ENCODE assay signal across 15 mouse cellular contexts in the genomic region with DNA sequence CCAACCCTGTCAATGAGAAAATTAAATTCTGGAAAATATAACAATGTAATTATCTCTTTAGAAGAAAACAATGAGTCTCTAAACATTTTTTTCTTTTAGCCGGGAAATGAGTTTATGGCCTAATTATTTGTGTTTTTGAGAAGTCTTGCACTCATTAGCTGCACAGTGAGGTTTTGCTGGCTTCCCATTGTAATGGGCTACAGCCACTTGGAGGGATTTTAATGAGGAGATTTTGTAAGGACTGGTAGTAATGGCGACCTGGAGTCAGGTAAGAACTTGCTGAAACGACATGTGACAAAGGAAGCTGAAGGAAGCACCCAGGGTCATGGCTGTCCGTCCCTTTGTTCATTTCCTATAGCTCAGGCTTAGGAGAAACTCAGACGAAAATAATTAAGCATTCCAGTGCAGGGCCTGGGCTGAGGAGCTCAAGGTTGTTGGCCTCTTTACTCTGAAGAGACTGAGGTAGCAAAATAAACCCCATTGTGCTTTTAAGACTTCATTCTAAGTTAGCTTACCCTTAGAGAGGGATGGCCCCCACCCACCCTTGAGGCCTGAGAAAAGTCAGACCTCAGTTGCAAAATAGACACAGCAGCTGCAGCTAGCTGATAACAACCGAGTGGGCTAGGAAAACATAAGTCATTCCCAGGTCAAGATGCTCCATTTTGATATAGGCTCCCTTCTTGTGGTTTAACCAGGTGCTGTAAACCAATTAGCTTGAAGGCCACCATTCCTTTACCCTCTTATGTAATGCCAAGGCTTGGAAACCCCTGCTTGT.
A peak's percentile ranks its signal among the peaks of the same experiment; 100 is the strongest.
DNase-seq lines count a peak whose midpoint lies in the region; ATAC-seq and TF ChIP-seq lines count a peak whose summit lies in the region.
"Had no signal": no experiment of that assay in that cellular context is flagged by ENCODE, and none has a peak within 500 bp of the region (broad histone marks: within the 10 kb centered on the region; RNA-seq: fewer than 3 reads in every experiment).

No protein-coding gene starts in this region.

- no peak overlapping the region for H3K27ac ChIP-seq in intestine, embryonic 16.5 days (ENCODE audit: low read length)
- no peak overlapping the region for H3K27ac ChIP-seq in intestine, postnatal 0 days (ENCODE audit: low read depth, low read length)
- peak overlapping the region; percentile 93 for H3K27ac ChIP-seq in liver, embryonic 14.5 days
- H3K27ac ChIP-seq: heart, embryonic 15.5 days; limb, embryonic 15.5 days; neural tube, embryonic 13.5 days had no signal

- H3K27me3 ChIP-seq in intestine, embryonic 16.5 days (replicated peaks; ENCODE audit: control insufficient read depth, insufficient read depth, low read length): no peaks in the 10 kb centered on the region
- no peaks in the 10 kb centered on the region for H3K27me3 ChIP-seq in intestine, postnatal 0 days (replicated peaks; ENCODE audit: control insufficient read depth, insufficient read depth, low read length)
- no peaks in the 10 kb centered on the region for H3K27me3 ChIP-seq in liver, embryonic 14.5 days (ENCODE audit: control insufficient read depth, insufficient read depth, low read length)
- H3K27me3 ChIP-seq: heart, embryonic 15.5 days; limb, embryonic 15.5 days; neural tube, embryonic 13.5 days had no signal

- peak; percentile 99 for TF ChIP-seq EP300 in liver, embryonic 14.5 days (IDR thresholded peaks at IDR 0.05; ENCODE audit: low read depth)

- intact Hi-C loops in left cerebral cortex, postnatal 4 days (cut with DNase I): no loop called here

- peak; percentile 1 for DNase-seq in embryo, embryonic 11.5 days (ENCODE audit: low read depth, low spot score)
- no peak for DNase-seq in embryo, embryonic 11 days
- peak; percentile 25 for DNase-seq in Muller cell, postnatal 12 days (ENCODE audit: inconsistent ontology term)
- DNase-seq in liver, embryonic 14.5 days (ENCODE audit: low read depth in 3 of 3, low spot score in 3 of 3): peak; percentile 83 to 92 (median 90)
- no peak for DNase-seq in left cerebral cortex, postnatal 4 days
- no peak for DNase-seq in spleen, adult 18-20 months
- DNase-seq: adrenal gland, postnatal 36 days; cerebellum, adult 8-10 months; kidney, adult 9 months; right cerebral cortex, postnatal 4 days had no signal

- no peak overlapping the region for H3K4me3 ChIP-seq in intestine, embryonic 16.5 days (ENCODE audit: low read length)
- H3K4me3 ChIP-seq in intestine, postnatal 0 days (ENCODE audit: low read depth, low read length): no peak overlapping the region
- H3K4me3 ChIP-seq in liver, embryonic 14.5 days (ENCODE audit: insufficient read depth in 1 of 2, low read depth in 2 of 2, low read length in 2 of 2): no peak overlapping the region
- H3K4me3 ChIP-seq: heart, embryonic 15.5 days; limb, embryonic 15.5 days; neural tube, embryonic 13.5 days had no signal

- no peaks in the 10 kb centered on the region for H3K4me1 ChIP-seq in intestine, embryonic 16.5 days (ENCODE audit: control insufficient read depth, insufficient read depth, low read length)
- no peaks in the 10 kb centered on the region for H3K4me1 ChIP-seq in intestine, postnatal 0 days (replicated peaks; ENCODE audit: control insufficient read depth, insufficient read depth, low read length)
- peaks cover 36 to 39% of the 10 kb centered on the region in 2 experiments for H3K4me1 ChIP-seq in liver, embryonic 14.5 days (replicated peaks; ENCODE audit: control insufficient read depth in 2 of 2, insufficient read depth in 2 of 2, low read length in 1 of 2)
- H3K4me1 ChIP-seq: limb, embryonic 15.5 days; neural tube, embryonic 13.5 days had no signal

- WGBS in intestine, embryonic 16.5 days: 59% methylated on average over 6 of the region's 6 CpGs
- 57% methylated on average over 6 of the region's 6 CpGs for WGBS in intestine, postnatal 0 days
- WGBS in liver, embryonic 14.5 days (ENCODE audit: insufficient replicate concordance): 23% methylated on average over 6 of the region's 6 CpGs

- TF ChIP-seq CTCF in intestine, postnatal 0 days (IDR thresholded peaks at IDR 0.05; ENCODE audit: low read depth): no peak
- no peak for TF ChIP-seq CTCF in liver, embryonic 14.5 days (IDR thresholded peaks at IDR 0.05; ENCODE audit: low read depth)

- H3K9ac ChIP-seq in intestine, embryonic 16.5 days (ENCODE audit: low read depth, low read length): no peak overlapping the region
- no peak overlapping the region for H3K9ac ChIP-seq in intestine, postnatal 0 days (ENCODE audit: low read depth, low read length)
- H3K9ac ChIP-seq in liver, embryonic 14.5 days (replicated peaks): peak overlapping the region; percentile 58
- H3K9ac ChIP-seq: heart, embryonic 15.5 days; limb, embryonic 15.5 days; neural tube, embryonic 13.5 days had no signal

- H3K4me2 ChIP-seq in intestine, embryonic 16.5 days (ENCODE audit: low read depth, low read length): no peak overlapping the region
- H3K4me2 ChIP-seq in intestine, postnatal 0 days (replicated peaks; ENCODE audit: low read depth): no peak overlapping the region
- H3K4me2 ChIP-seq in liver, embryonic 14.5 days (ENCODE audit: low read depth): peak overlapping the region; percentile 55
- H3K4me2 ChIP-seq: heart, embryonic 15.5 days; limb, embryonic 15.5 days; neural tube, embryonic 13.5 days had no signal

- no peaks in the 10 kb centered on the region for H3K36me3 ChIP-seq in intestine, embryonic 16.5 days (ENCODE audit: control insufficient read depth, insufficient read depth, low read length)
- H3K36me3 ChIP-seq in intestine, postnatal 0 days (ENCODE audit: control insufficient read depth, insufficient read depth): no peaks in the 10 kb centered on the region
- no peaks in the 10 kb centered on the region for H3K36me3 ChIP-seq in liver, embryonic 14.5 days (replicated peaks; ENCODE audit: control insufficient read depth, insufficient read depth, low read depth)
- H3K36me3 ChIP-seq: limb, embryonic 15.5 days; neural tube, embryonic 13.5 days had no signal

- peak; percentile 58 for ATAC-seq in intestine, embryonic 16.5 days
- ATAC-seq in intestine, postnatal 0 days: no peak
- ATAC-seq in liver, embryonic 14.5 days (ENCODE audit: insufficient read depth): peak; percentile 90

- no peaks in the 10 kb centered on the region for H3K9me3 ChIP-seq in intestine, embryonic 16.5 days (ENCODE audit: control insufficient read depth, low read length)
- H3K9me3 ChIP-seq in intestine, postnatal 0 days (ENCODE audit: control insufficient read depth): no peaks in the 10 kb centered on the region
- no peaks in the 10 kb centered on the region for H3K9me3 ChIP-seq in liver, embryonic 14.5 days (ENCODE audit: control insufficient read depth, low read length)
- H3K9me3 ChIP-seq: heart, embryonic 15.5 days; limb, embryonic 15.5 days; neural tube, embryonic 13.5 days had no signal

Comparison
In these comparisons a context has a peak if more than half of its experiments do, and no peak if none do; other contexts are left out.
1. DNase-seq: peak in embryo, embryonic 11.5 days (single experiment), Muller cell, postnatal 12 days (single experiment) and liver, embryonic 14.5 days (3 of 3); none in embryo, embryonic 11 days (single experiment), left cerebral cortex, postnatal 4 days (single experiment) and spleen, adult 18-20 months (0 of 2).